Mouse (Mus musculus): ENCODE data around the gene Gm21958.

GRCm38 (mm10) chr3:54727588-54727987 lies 13.4 kb upstream of the Gm21958 start:
- TF ChIP-seq CHD2 (IDR thresholded peaks at IDR 0.05; ENCODE audit: low read depth, low read length) (no peak), MAFK (IDR thresholded peaks at IDR 0.05; ENCODE audit: insufficient read depth, low read depth, low read length) (no peak), ZNF384 (IDR thresholded peaks at IDR 0.05; ENCODE audit: low read depth, low read length) (no peak)

Measured in ES-E14 (cell line).